Mouse (Mus musculus) skeletal muscle tissue, adult 2 months (tissue): ENCODE measurements around the gene March6.

ENCODE experiments used
- DNase-seq: peaks from one replicate; pipeline ENCODE4 v3.0.0-alpha.2; 2012; ENCODE audit warnings: low read depth, low spot score

March6 gene

GRCm38 (mm10) chr15:31542013-31542958 lies 11.4 kb upstream of the March6 start:
- DNase-seq = no peak

- no peak for DNase-seq
Measured at GRCm38 (mm10) chr15:31540513-31540802, 9.6 kb upstream of the March6 start.

- DNase-seq = no peak
Measured at GRCm38 (mm10) chr15:31539643-31540512, 9.0 kb upstream of the March6 start.

- DNase-seq = no peak
Measured at GRCm38 (mm10) chr15:31538346-31538745, 7.5 kb upstream of the March6 start.

- DNase-seq = no peak
Measured at GRCm38 (mm10) chr15:31537706-31538105, 6.9 kb upstream of the March6 start.

- no peak for DNase-seq
Measured at GRCm38 (mm10) chr15:31536051-31536737, 5.3 kb upstream of the March6 start.

- DNase-seq = no peak
Measured at GRCm38 (mm10) chr15:31535259-31535855, 4.5 kb upstream of the March6 start.

- no peak for DNase-seq
Measured at GRCm38 (mm10) chr15:31534421-31535258, 3.8 kb upstream of the March6 start.

- no peak for DNase-seq
Measured at GRCm38 (mm10) chr15:31533529-31533928, 2.7 kb upstream of the March6 start.

- DNase-seq = no peak
Measured at GRCm38 (mm10) chr15:31532331-31533021, 1.6 kb upstream of the March6 start.

GRCm38 (mm10) chr15:31531446-31532330 lies 835 bp upstream of the March6 start:
- no peak for DNase-seq

GRCm38 (mm10) chr15:31529811-31530658 lies 818 bp downstream of the March6 start:
- DNase-seq = no peak

GRCm38 (mm10) chr15:31529103-31529502 lies 1.8 kb downstream of the March6 start:
- DNase-seq = no peak

GRCm38 (mm10) chr15:31528477-31528876 lies 2.4 kb downstream of the March6 start:
- no peak for DNase-seq

- DNase-seq = no peak
Measured at GRCm38 (mm10) chr15:31526463-31526862, 4.4 kb downstream of the March6 start.

- DNase-seq = no peak
Measured at GRCm38 (mm10) chr15:31519000-31519399, 11.9 kb downstream of the March6 start.

- no peak for DNase-seq
Measured at GRCm38 (mm10) chr15:31518371-31518770, 12.5 kb downstream of the March6 start.

- DNase-seq = no peak
Measured at GRCm38 (mm10) chr15:31517186-31517585, 13.7 kb downstream of the March6 start.
